Mouse (Mus musculus) liver, adult 2 months (tissue): ENCODE measurements around the gene Cpa4.

Experiments
- CTCF ChIP-seq: fragments of 200-500 bp; IDR thresholded peaks from 2 replicates; pipeline ENCODE4 v1.5.1; 2011; ENCODE audit warnings: low read depth, low read length, control low read depth
- POLR2A ChIP-seq: fragments of 200-500 bp; IDR thresholded peaks from 2 replicates; pipeline ENCODE4 v1.6.1; 2011; ENCODE audit warnings: low read length, control low read depth; ENCODE audit not compliant: insufficient read depth; ENCODE audit errors: extremely low read depth

DNA sequence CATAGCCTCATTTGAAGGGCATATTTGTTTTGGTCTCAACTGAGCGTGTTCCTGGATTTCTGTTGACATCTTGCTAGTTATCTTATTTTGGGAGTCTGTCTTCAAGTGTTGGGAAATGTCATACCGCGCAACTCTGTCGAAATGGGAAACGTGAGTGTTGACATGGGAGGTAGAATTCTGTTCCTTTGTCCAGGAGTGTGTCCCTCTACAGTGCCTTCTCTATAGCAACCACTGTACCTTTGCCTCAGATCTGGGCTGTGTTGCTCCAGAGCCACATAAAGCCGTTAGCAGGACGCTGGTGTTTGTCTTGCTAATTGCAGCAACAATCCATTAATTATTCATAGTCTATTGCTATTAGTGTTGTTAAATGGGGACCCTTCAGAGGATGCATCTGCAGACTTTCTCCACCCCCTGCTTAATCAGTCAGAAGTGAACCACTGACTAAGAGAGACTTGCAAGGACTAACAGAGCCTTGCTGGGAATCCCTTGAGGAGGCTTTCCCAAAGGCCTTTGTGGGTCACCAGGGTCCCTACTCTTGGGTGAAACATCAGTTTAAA lies 18.8 kb downstream of the Cpa4 start:
- TF ChIP-seq CTCF (no peak), POLR2A (no peak)
